Mouse (Mus musculus): Measurements from ENCODE around the gene Tcf20.
A peak's percentile ranks its signal among the peaks of the same experiment; 100 is the strongest.

The Tcf20 gene

DNA sequence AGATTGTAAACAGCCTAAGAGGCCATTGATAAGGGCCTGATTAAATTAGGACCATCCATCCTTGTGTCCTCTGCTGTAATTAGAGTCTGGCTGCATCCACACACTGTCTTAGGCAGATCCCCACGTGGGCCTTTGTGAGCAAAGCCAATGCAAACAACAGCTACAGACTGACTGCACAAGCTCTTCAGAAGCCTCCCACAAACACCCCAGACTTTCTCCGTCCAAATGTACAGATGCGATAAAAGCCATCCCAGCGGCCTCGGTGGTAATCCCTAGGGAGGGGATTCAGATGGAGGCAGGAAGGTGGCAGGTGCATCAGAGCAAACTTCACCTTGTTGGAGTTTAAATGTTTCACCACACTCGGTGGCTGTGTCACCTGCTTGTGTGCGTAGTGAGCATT, 7.6 kb upstream of the Tcf20 start:
- DNase-seq (ENCODE audit: low read depth, low spot score), result peak; percentile 66

DNA sequence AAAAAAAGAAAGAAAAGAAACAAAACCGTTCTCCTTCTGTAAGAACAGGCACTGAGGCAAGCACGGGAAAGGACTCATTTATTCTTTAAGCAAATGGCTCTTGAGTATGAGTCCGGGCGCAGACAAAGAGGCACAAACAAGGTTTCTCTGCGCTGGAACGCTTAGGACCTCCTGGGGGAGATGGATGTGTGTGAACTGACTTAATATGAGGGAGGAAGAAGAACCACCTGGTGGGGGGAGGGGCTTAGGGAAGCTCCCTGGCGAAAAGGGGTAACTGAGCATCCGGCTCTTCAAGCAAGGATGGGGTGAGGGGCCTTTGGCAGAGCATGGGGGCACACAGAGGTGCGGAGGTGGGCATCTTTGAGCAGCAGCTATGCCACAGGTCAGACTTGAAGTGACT, 5.2 kb upstream of the Tcf20 start:
- no peak for DNase-seq (ENCODE audit: low read depth, low spot score)

DNA sequence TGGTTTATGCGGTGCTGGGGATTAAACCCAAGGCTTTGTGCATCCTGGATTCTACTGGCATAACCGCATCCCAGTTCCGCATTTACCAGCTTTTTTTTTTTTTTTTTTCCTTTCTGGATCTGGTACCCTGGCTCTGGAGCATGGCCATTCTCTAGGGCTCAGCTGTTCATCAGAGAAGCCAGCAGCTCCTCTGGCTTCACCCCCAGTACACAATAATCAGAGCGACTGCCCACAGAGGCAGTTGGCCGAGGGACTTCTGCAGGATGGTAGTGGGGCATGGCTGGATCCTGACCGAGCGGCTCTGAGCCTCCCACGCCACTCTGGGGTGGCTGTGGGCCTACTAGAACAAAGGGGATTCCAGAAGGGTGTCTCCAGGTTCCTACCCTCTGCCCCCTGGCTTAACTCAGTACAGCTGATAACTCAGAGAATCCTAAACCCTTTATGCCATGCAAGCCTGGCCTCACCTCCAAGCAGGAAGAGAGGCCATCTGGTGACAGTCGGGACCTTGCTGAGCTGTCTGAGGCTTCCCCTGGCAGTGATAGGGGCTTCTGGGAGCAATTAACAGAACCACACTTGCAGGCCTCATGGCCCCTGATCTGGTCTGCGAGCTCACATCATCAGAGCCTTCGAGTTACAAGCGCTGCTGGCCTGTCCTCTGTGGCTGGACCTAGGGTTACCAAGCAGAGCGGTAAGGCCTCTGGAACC, 4.6 kb upstream of the Tcf20 start:
- DNase-seq (ENCODE audit: low read depth, low spot score), result peak; percentile 72

DNA sequence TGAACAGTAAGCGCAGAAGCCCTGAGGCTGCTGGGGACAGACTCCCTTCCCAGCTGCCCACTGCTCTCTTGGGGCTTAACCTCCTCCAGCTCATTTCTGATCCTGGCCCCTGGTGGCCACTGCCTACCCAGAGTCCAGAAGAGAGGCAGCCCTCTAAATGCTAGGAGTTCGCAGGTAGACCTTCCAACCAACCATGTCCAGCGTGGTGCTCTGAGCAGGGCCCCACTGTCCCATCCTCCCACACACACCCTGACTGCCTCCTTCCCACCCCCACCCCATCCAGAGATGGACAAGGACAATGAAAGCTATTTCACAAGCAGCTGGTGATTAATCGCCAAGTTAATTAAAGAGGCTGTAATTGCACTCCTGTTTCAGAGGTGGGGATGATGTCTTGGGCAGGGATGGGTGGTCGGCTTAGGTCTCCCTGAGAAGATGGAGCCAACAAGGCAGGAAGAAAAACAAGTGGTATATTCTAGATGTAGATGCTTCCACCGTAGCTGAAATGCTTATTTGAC, 1.6 kb upstream of the Tcf20 start:
- DNase-seq (ENCODE audit: low read depth, low spot score), result no peak

DNA sequence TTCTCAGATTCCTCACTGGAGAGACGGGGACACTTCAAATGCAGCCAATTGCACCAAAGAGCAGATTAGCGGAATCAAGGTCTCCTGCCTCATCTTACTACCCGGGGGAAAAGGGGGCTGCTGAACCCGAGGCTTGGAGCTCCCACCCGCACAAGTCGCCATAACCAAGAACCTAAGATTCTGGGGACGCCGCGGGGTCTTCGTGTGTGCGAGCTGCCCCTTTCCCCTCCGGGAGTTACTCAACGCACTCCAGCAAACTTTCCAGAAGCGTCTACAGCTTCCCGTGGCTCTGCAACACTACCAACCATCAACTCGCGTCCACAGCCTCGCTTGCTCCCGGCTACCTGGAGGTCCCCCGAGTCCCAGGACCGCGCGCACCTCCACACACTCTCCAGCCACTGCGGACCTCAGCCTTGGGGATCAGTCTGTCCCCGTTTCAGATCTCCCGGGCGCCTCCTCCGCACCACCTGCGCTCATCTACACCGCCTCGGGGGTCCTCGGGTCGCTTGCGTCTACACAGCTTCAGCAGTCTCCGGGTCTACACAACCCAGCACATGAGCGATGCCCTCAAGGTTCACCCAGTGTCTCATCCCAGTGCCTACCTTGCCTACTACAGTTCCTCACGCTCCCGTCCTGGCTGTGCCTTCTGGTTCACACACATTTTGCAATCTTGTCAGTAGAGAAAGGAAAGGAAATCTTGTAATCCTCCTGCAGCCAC, 499 bp downstream of the Tcf20 start:
- peak; percentile 30 for DNase-seq (ENCODE audit: low read depth, low spot score)

DNA sequence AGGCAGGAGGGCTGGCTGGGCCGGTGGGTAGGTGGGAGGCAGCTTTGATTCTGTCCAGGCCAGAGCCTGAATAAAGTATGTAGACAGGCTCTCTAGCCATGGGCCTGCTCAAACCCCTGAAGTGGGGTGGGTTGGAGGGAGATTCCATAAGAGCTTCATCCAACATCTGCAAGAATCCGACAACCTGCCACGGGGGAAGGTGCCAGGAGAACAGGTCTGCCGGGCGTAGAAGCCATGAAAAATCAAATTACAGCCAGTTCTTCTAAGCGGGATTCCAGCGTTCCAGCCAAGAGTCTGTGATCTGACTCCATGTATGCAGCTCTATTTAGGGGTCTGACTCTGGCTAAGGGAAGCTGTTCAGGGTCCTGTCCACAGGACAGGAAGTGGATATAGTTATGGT, 3.1 kb downstream of the Tcf20 start:
- no peak for DNase-seq (ENCODE audit: low read depth, low spot score)

DNA sequence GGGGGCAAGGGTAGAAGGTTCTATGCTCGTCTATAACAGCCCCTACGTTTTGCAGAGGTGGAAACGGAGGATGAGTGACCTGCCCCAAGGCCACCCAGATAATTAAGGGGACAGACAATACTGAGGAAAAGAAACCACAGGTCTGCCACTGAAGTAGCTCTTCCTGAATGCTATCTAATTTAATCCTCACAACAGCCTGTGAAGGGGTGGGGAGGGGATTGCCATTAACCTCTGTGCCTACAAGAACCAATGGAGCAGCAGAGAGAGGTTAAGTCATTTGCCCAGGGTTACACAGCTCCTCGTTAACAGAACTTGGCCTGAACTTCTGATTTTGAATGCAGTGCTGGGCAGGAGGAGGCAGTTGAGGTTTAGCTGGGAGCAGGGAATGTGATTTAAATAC, 3.6 kb downstream of the Tcf20 start:
- no peak for DNase-seq (ENCODE audit: low read depth, low spot score)

DNA sequence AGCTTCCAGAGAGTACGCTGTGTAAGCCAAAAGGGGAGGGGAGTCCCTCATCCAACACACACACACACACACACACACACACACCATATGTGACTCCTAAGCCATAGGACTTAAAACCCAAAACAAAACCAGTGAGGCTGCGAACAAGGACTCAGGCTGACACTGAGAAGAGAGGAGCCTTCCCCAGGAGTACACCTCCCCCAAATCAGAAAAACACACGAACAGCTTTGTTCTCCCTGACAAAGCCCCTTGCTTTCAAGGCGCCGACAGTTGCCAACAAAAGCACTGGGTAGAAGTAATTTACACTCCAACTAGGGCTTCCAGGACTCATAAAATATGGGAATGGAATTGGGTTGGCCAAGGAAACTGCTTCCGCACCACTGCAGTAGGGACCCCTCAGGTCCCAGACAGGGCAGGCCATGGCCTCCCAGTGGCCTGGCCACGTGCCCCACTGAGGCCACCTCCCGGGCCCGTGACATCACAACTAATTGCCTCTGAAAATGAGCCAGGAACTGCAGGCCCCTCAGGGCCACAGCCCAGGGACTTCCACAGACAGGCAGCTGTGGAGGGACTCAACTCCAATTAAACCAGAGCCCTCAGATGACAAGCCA, 4.2 kb downstream of the Tcf20 start:
- peak; percentile 37 for DNase-seq (ENCODE audit: low read depth, low spot score)

DNA sequence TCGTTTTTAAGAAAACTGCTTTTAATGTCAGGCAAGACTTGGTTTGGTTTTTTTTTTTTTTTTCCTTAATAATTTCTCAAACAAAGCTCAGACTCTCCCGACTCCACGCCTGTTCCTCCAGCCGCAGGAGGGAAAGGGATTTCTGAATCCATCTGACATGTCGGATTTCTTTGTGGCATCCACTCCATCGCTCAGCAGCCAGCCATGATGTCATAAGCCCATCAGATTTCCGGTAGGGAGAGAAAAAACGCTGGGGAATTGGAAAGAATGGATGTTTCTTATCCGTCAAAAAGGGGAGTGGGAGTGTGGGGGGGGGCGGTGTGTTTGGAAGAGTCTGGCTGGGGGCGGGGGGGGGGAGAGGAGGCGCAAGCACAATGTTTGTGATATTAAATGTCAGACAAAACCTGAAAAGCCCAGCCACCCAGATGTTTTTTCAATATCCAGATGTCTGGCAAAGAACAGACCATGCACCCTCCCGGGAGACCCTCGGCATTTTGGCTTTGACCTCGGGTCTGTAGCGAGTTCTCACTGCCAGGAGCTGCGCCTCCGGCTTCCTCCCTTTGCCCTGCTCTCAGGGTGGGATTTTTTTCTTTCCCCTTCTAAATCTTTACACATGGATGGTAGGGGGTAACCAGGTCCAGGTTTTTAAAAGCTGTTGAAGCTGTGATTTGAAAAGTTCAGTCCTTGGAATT, 4.8 kb downstream of the Tcf20 start:
- peak; percentile 41 for DNase-seq (ENCODE audit: low read depth, low spot score)

DNA sequence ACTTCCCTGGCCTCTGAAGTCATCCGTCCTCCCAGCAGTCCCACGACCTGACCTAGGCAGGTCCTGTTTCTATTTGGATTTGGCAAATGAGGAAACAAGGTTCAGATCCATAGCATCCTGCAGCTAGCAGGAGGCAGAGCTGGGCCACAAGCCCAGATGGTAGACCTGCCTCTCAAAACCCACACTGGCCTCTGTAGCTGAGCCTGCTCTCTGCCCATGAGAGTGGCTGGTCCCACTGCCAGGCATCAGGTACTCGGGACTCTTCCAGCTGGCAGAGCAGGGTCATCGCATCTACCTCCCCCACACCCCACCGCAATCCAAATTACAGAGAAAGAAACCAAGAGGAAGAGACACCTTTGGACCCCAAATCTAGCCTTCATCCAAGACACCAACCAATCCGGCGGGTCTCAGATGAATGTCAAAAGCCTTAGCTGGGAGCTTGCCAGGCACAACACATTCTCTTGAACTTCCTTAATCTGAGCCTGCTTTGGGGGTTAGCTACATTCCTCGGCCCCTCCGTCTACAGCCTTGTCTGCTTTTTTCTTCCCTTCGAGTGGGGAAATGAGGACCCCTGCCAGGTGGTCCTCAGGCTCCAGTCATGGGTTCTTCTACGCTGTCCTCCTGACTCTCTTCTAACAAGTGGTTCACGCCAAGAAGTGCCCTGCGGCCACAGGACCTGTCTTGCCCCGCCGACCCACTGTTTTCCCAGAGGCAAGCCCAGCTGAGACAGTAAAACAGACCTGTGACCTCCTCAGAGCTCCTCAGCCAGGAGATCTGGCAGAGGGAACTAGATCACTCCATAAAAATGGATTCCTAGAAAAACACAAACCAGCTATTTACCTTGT, 5.8 kb downstream of the Tcf20 start:
- peak; percentile 41 for DNase-seq (ENCODE audit: low read depth, low spot score)

DNA sequence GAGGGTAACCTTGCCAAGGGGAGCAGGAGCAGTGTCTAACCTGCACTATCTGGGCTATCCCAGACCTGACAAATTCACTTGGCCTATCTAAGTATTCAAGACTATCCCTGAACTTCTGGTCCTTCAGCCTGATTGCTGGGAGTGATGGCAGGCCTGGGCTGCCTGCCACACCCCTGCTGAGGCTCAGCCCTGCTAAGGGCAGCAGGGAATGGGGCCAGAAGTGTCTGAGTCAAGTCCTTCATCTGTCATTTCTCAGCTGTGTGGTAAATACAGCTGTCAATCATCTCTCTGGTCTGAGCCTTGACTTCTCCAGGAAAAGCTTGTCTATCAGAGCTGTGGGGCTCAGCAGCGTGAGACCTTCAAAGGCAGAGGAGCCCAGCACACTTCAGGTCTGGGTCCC, 8.1 kb downstream of the Tcf20 start:
- DNase-seq (ENCODE audit: low read depth, low spot score), result no peak

DNA sequence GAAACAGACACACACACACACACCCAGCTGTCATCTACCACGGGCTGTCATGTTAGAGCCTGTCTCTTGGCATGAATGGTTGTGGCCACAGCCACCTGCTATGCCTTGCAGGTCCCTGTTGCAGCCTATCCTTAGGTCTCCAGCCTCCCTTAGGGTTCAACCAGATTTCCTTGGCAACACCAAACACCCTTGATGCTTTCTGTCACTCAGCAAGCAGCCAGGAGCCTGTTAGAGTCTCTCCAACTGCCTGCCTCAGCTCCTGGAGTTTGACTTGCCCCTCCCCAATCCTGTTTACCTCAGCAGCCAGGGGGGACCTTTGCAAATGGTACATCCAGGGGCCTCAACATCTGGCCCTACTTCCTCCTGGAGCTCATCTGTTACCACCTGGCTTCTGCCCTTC, 13.2 kb downstream of the Tcf20 start:
- no peak for DNase-seq (ENCODE audit: low read depth, low spot score)

DNA sequence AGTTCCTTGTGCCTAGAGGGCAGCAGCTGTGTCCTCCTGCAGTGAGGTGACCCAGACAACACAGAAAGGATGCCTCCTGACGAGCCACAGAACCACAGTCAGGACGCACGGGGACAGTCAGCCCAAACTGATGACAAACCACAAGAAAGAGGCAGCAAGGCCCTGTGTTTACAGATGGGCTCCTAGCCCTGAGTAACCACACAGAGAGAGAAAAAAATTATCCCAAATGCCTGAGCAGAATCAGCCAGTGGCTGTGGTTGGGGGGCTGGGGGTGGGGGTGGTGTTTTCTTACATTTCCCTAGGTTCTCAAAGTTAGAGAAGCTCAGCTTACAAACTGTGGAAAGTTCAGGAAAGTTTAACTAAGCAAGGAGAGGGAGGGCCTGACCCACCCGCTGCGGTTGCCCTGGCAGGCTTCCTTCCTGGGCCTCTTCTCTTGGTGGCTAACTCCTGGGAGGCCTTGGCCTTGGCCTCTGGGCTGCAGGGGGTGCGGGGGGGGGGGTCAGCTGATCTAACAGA, 18.4 kb downstream of the Tcf20 start:
- DNase-seq (ENCODE audit: low read depth, low spot score), result no peak

DNA sequence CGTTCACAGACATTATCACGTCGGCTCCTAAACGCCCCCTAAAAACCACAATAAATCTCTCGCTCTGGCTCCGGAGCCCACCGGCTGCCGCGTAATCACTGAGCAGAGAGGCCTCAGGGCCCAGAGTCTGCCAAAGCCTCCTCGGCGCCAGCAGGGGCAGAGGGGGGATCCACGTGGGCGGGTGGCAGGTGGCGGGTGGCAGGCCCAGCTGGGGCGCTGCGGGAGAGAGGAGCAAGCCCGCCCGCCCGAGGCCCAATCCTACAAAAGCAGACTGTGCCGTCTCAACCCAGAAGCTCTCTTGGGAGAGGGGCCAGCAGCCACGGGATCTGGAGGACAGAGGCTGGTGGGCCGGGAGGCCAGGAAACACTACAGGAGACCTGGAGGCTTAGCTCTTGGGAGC, 19.2 kb downstream of the Tcf20 start:
- DNase-seq (ENCODE audit: low read depth, low spot score), result peak; percentile 86

DNA sequence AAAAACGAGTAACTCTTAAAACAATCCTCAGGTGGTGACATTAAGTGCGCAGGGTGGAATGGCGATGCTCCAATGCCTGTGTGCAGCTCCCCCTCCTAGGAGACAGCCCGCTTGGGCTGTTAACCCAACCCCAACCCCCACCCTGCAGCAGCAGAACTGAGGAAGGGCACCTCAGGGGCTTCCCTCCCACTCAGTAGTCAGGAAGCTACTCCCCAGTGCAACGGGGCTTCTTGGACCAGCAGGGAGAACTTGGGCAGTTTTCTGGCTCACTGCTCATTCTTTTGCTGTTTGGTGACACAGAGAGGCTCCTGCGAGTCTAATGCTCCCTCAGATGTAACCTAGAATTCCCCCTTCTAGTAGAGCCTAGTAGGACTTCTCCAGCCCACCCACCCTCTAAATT, 19.7 kb downstream of the Tcf20 start:
- no peak for DNase-seq (ENCODE audit: low read depth, low spot score)

DNA sequence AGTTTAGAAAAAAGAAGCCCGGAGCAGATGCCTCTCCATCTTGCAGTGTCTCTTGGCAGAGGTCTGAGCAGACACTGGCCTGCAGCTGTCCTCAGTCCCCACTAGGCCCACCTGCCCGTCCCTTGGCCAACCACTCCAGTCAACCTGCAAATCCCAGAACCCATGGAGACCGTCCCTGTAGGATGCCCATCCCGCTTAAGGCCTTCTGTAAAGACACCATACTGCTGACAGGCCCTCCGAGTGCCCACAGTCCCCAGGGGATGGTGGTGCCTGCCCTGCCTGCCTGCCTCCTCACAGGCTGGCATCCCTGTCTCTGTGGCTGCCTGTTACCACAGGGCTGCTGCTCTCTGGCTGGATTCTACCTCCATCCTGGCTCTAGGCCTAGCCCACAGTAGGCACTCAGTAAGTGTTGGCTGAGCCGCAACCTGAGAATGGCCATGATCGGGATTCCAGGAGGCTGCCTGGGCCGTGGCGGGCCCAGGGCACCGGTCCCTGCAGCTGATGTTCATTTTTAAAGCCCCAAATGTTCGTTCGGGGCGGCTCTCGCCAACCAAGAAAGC, 23.3 kb downstream of the Tcf20 start:
- peak; percentile 75 for DNase-seq (ENCODE audit: low read depth, low spot score)

DNA sequence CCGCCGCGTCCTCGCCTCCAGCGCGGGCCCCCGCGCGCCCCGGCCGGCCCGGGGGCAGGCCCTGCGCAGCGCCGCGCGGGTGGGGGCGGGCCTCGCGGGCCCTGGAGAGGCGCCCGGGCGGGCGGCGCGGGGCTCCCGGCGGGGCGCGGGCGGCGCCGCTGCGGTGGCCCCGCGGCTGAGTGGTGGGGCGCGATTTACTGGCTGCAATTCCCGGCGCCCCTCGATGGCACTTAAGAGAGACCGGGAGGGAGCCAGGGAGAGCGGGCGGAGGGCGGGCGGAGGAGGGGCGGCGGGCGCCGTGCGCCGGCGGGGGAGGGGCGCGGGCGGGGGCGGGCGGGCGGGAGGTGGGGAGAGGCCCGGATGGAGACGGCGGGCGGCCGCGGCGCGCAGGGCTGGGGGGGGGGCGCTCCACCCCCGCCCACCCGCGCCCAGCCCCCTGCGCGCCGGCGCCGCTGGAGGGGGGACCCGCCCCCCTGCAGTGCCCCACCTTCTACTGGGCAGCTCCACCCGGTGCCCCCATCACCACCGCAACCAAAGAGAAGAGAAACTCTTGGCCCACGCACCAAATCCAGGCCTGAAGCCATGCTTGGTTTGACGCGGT, 24.0 kb downstream of the Tcf20 start:
- DNase-seq (ENCODE audit: low read depth, low spot score), result no peak

DNA sequence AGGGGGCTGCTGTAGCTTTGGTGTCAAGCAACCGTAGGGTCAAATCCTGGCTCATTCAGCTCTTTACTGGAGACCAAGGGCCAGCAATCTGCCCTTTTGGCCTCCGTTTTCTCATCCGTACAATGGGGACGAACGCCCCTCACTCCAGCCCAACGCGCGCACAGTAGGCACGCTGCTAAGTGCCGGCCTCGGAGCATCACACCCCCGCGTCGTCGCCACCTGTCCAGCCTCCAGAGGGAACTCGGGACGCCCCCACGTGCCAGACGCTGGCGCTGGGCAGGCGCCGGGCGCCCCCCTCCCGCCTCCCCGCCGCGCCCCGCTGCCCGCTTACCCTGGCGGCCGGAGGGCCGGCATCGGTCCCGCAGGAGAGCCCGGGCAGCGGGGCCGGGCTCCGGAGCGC, 24.6 kb downstream of the Tcf20 start:
- no peak for DNase-seq (ENCODE audit: low read depth, low spot score)

DNA sequence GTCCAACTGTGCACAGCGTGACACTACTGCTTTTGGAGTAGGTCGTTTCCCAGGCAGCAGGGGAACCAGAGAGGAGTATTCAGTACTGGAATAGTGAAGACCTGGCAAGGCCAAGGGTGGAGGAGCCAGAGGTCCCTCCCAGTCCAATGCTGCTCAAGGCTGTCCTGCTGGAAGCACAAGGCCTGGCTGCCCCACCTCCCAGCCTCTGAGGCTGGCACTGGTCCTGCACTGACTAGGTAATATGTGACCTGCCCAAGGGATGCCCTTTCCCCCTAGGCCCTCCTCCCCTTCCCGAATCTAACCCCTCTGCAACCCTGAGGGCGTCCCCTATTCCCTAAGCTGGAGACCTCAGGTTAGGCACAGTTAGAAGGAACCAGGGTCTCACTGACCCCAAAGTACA, 25.1 kb downstream of the Tcf20 start:
- no peak for DNase-seq (ENCODE audit: low read depth, low spot score)

DNA sequence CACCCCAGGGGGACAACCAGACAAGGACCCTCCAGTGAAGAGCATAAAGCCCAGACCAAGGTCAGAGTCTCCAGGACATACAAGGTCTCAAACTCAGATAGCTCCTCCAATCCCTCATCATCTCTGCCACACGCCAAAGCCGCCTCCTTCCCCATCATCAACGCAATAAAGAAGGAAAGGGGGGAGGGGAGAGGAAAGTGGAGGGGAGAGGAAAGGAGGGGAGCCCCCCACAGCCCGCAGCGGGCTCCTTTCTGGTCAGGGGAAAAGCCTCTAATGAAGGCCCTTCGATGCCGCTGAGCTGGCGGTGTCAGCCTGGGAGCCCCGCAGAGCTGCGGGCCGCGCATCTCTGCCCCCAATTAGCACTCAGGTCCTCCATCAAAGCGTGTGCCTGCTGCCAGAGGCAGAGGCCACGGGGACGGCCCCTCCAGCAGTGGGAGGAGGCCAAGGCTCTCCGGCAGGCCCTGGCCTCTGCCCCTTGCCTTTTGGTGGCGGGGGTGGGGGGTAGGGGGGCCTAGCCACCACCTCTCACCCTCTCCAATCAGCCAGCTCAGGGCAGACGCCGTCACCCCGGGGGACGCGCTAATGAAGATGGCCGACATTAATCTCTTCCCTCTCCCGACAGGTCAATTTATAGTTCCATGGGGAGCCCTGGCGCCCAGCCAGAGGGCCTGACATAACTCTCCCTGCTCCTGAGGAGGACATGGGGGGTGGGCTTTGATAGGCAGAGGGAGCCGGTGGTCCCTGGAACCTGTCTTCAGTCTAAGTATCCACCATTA, 26.7 kb downstream of the Tcf20 start:
- DNase-seq (ENCODE audit: low read depth, low spot score), result no peak

All from brain, adult 2 months (tissue).